Mouse (Mus musculus): ENCODE data around the gene Nfasc. TPM values are rescaled to one million over a fixed set of nuclear protein-coding genes. Genes with fewer than 3 reads are reported as not detected.

Gene Nfasc
- polyA plus RNA-seq, 1 experiment = not detected

DNA sequence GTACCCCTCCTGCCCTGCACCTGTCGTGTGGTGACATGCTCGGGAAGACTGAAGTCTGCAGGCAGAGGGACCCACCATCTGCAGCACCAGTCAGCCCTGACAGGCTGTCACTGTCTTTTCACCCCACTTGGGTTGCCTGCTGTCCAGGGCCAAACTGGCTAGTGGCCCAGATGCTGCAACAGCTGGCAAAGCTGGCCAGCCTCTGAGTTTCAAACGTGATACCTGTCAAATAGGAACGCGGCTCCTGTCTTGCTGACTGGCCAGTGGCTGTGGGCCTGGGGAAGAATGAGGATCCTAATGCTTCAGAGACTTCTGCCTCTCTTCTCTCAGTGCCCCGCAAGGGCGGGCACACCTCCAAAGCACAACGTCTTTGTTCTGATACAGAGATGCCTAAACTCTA, 197.8 kb downstream of the Nfasc start:
- H3K4me3 ChIP-seq (replicated peaks) = no peak overlapping the region
- H3K36me3 ChIP-seq (ENCODE audit: control insufficient read depth) = no peaks in the 10 kb centered on the region
- H3K9me3 ChIP-seq (ENCODE audit: control insufficient read depth, low read length) = no peaks in the 10 kb centered on the region
- TF ChIP-seq GATA1 (IDR thresholded peaks at IDR 0.05; ENCODE audit: low read length) (no peak), TAL1 (IDR thresholded peaks at IDR 0.05; ENCODE audit: low read length) (no peak)
- H3K4me1 ChIP-seq (ENCODE audit: control insufficient read depth) = no peaks in the 10 kb centered on the region
- peaks cover 57% of the 10 kb centered on the region for H3K27me3 ChIP-seq (ENCODE audit: control insufficient read depth)

DNA sequence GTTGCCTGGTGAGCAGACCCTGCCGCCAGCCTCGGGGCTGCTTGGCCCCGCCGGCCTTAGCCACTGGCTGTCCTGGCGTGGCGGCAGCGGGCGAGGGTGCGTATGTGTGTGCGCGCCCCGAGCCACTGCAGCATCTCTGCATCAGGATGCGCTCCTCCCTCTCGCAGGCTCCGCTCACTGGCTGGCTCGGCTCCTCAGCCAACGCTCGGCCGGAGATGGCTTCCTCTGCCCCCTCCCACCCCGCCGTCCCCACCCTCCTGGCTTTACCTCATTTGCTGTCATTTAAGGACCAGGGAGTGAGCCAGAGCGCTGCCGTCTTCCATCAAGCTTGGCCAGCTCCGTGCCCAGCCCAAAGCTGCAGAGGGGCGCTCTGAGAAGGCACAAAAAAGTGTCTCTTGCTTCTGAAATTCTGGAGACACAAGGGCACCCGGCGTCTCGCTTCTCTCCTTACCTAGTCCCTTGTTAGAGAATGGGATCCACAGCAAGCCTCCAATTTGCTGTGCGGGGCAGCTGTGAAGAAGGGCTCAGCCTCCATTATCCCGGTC, 198.8 kb downstream of the Nfasc start, which contains the start of gene Cntn2:
Cntn2 (minus strand) TSS at position 495 of the 545 bp plus-strand sequence.
- no peaks in the 10 kb centered on the region for H3K9me3 ChIP-seq (ENCODE audit: control insufficient read depth, low read length)
- H3K4me1 ChIP-seq (ENCODE audit: control insufficient read depth) = no peaks in the 10 kb centered on the region
- peaks cover 55% of the 10 kb centered on the region for H3K27me3 ChIP-seq (ENCODE audit: control insufficient read depth)
- no peaks in the 10 kb centered on the region for H3K36me3 ChIP-seq (ENCODE audit: control insufficient read depth)
- TF ChIP-seq GATA1 (IDR thresholded peaks at IDR 0.05; ENCODE audit: low read length) = no peak
- TF ChIP-seq TAL1 (IDR thresholded peaks at IDR 0.05; ENCODE audit: low read length) = no peak
- H3K4me3 ChIP-seq (replicated peaks) = no peak within 1 kb of the TSS

DNA sequence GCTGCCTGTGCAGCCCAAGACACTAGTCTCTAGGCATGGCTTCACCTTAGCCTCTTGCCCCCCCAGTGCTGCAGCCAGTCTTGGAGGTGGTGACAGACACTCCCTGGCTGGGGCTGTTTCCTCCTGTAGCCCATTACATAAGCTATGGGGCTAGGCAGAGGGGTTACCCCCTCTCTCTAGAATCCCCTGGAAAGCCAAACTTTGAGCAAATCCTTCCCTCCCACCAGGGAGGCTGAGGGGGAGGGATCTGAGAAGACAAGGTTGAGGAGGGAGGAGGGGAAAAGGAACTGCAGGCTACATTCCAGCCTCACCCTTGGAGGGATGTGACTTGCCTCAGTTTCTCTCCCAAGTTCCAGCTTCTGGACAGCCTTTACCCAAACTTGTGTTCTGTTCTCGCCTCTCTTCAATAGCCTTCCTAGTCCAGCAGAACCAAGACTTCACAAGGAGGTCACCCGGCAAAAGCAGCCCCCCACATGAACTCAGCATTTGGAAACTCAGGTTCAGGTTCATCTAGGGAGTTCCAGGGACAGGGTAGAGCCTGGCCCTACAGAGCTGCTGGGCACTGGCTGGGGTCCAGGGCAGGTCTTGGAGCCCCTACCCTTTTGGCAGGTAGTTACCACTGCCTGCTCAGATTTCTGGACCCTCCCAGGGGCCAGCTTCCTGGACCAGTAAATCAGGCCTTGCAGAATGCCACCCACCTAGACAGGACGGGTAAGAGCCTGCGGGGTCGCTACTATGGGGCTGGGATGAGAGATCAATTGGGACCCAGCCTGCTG, 199.6 kb downstream of the Nfasc start:
- TF ChIP-seq GATA1 (IDR thresholded peaks at IDR 0.05; ENCODE audit: low read length) (no peak), TAL1 (IDR thresholded peaks at IDR 0.05; ENCODE audit: low read length) (no peak)
- H3K36me3 ChIP-seq (ENCODE audit: control insufficient read depth) = no peaks in the 10 kb centered on the region
- no peaks in the 10 kb centered on the region for H3K9me3 ChIP-seq (ENCODE audit: control insufficient read depth, low read length)
- H3K4me1 ChIP-seq (ENCODE audit: control insufficient read depth) = no peaks in the 10 kb centered on the region
- no peak overlapping the region for H3K4me3 ChIP-seq (replicated peaks)
- H3K27me3 ChIP-seq (ENCODE audit: control insufficient read depth) = peaks cover 54% of the 10 kb centered on the region

DNA sequence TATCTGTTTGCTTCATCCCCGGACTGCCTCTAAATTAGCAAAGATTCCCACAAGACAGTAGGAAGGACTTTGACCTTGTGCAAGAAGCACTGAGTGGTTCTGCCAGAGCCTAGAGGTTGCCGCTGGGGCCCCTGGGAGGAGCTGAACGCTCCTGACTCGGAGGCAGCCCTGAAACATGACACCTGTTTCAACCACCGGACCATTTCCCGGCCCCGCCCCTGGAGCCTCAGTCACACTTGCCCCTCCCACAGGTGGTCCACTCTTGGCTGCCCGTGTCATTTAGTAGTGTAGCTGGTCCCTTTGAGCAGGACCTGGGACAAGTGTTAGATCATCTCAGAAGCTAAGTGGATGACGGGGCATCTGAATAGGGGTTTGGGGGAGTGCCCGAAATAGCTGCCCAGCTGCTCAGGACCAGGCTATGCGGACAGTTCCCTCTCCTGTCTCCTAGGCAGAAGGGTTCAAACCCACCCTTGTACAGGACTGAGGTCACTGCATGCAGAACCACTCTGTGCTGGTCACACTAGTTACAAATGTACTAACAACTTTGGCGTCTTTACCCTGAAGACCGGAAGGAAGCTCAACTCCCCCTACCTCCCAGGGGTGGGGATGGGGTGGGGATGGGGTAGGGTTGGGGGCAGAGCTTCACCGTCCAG, 200.3 kb downstream of the Nfasc start:
- no peaks in the 10 kb centered on the region for H3K4me1 ChIP-seq (ENCODE audit: control insufficient read depth)
- H3K36me3 ChIP-seq (ENCODE audit: control insufficient read depth) = no peaks in the 10 kb centered on the region
- H3K4me3 ChIP-seq (replicated peaks) = no peak overlapping the region
- H3K27me3 ChIP-seq (ENCODE audit: control insufficient read depth) = peaks cover 54% of the 10 kb centered on the region
- TF ChIP-seq GATA1 (IDR thresholded peaks at IDR 0.05; ENCODE audit: low read length) (no peak), TAL1 (IDR thresholded peaks at IDR 0.05; ENCODE audit: low read length) (no peak)
- H3K9me3 ChIP-seq (ENCODE audit: control insufficient read depth, low read length) = no peaks in the 10 kb centered on the region

DNA sequence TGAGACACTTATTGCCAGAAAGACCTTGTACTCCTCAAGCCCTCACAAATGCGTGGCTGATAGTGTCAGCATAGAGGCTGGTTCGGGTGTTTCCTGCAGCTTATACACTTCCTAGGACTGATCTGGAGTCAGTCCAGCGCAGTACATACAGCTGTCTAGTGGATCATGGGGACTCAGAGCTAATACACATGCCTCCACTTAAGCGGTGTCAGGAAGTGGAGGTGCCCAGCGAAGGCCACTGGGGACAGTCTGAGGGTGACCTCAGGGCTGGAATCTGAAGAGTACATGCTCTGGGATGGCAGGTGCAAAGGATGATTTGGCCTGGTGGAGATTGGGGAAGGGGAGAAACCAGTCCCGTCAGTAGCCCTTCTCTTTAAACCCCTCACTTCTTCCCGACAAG, 200.9 kb downstream of the Nfasc start:
- TF ChIP-seq TAL1 (IDR thresholded peaks at IDR 0.05; ENCODE audit: low read length) (no peak), GATA1 (IDR thresholded peaks at IDR 0.05; ENCODE audit: low read length) (no peak)
- Histone ChIP-seq H3K27me3 (ENCODE audit: control insufficient read depth) (peaks cover 54% of the 10 kb centered on the region), H3K4me3 (replicated peaks) (no peak overlapping the region), H3K9me3 (ENCODE audit: control insufficient read depth, low read length) (no peaks in the 10 kb centered on the region), H3K36me3 (ENCODE audit: control insufficient read depth) (no peaks in the 10 kb centered on the region), H3K4me1 (ENCODE audit: control insufficient read depth) (no peaks in the 10 kb centered on the region)

DNA sequence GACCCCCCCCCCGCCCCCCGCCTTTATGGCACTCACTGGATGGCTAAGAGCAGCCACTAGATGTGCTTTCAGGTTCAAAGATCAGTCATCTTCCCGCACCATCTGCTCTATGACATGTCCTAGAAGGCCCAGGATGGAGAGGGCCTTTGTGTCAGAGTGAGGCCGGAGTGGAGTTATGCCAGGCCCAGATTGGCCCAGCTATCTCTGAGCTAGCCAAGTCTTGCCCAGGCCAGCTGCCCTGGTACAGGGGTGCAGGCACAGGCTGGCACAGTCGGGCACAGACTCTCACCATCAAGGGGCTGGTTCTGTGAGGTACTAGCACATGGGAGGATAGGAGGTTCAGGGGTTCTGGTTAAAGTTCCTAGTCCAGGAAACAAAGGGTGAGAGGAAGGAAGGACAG, 203.9 kb downstream of the Nfasc start:
- Histone ChIP-seq H3K27me3 (ENCODE audit: control insufficient read depth) (peaks cover 39% of the 10 kb centered on the region), H3K9me3 (ENCODE audit: control insufficient read depth, low read length) (no peaks in the 10 kb centered on the region), H3K36me3 (ENCODE audit: control insufficient read depth) (no peaks in the 10 kb centered on the region), H3K4me1 (ENCODE audit: control insufficient read depth) (no peaks in the 10 kb centered on the region), H3K4me3 (replicated peaks) (no peak overlapping the region)
- no peak for TF ChIP-seq TAL1 (IDR thresholded peaks at IDR 0.05; ENCODE audit: low read length)
- TF ChIP-seq GATA1 (IDR thresholded peaks at IDR 0.05; ENCODE audit: low read length) = no peak

DNA sequence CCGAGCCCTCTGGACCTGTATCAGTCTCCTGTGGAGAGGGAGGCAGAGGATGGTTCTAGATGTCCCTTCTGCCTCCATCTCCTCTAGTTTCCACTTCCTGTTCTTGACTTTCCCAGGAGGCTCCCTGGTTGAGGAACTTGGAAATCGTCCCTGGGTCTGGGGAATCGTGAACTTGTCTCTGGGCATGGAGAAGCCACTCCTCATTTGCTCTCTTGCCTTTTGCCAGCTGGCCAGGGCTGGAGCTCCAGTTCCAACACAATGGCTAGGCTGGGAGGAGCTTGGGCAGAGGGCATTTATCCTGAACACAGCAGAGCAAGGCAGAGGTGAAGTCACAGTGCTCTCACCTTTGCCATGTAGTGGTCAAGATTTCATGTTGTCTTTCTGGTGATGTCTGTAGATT, 205.2 kb downstream of the Nfasc start:
- TF ChIP-seq TAL1 (IDR thresholded peaks at IDR 0.05; ENCODE audit: low read length) (no peak), GATA1 (IDR thresholded peaks at IDR 0.05; ENCODE audit: low read length) (no peak)
- H3K36me3 ChIP-seq (ENCODE audit: control insufficient read depth) = no peaks in the 10 kb centered on the region
- no peaks in the 10 kb centered on the region for H3K4me1 ChIP-seq (ENCODE audit: control insufficient read depth)
- H3K4me3 ChIP-seq (replicated peaks) = no peak overlapping the region
- H3K27me3 ChIP-seq (ENCODE audit: control insufficient read depth) = peaks cover 26% of the 10 kb centered on the region
- no peaks in the 10 kb centered on the region for H3K9me3 ChIP-seq (ENCODE audit: control insufficient read depth, low read length)

DNA sequence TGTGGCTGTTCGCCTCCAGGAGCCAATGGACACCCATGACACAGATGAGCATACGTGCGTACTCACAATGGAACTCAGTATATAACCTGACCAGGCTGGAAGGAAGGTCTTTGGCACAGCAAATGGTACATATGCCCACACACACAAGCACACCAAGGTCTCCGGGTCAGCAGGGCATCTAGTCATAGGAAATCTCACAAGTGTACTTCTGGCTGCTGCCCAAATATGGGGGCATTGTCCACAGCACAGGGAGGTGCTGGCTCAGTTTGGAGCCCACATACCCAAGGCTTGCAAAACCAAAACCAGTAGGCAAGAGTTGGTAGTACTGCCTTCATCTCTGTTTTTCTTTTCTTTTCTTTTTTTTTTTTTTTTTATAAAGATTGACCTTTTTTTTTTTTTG, 206.1 kb downstream of the Nfasc start:
- Histone ChIP-seq H3K36me3 (ENCODE audit: control insufficient read depth) (no peaks in the 10 kb centered on the region), H3K27me3 (ENCODE audit: control insufficient read depth) (peaks cover 17% of the 10 kb centered on the region)
- TF ChIP-seq TAL1 (IDR thresholded peaks at IDR 0.05; ENCODE audit: low read length) (no peak), GATA1 (IDR thresholded peaks at IDR 0.05; ENCODE audit: low read length) (no peak)

DNA sequence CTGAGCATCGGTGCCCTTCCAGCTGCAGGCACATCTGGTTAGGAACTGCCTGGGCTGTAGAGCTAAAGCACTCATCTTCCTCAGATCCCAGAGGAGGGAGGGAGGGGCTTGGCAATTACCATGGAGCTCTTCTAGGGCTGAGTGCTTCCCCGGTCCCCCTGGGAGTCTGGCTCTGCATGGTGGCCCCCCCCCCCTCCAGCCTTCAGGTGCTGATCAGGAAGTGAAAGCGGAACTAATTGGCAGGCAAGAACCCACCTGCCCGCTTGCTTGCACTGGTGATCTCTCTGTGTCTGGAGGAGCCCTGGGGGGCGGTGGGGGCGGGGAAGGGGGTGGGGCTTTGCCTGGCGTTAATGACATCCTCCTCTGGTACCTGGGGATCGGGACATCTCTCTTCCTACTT, 207.8 kb downstream of the Nfasc start:
- H3K4me3 ChIP-seq (replicated peaks) = no peak overlapping the region
- no peaks in the 10 kb centered on the region for H3K36me3 ChIP-seq (ENCODE audit: control insufficient read depth)
- no peak for TF ChIP-seq GATA1 (IDR thresholded peaks at IDR 0.05; ENCODE audit: low read length)
- no peak for TF ChIP-seq TAL1 (IDR thresholded peaks at IDR 0.05; ENCODE audit: low read length)
- H3K27me3 ChIP-seq (ENCODE audit: control insufficient read depth) = peaks cover 4% of the 10 kb centered on the region
- no peaks in the 10 kb centered on the region for H3K9me3 ChIP-seq (ENCODE audit: control insufficient read depth, low read length)
- H3K4me1 ChIP-seq (ENCODE audit: control insufficient read depth) = no peaks in the 10 kb centered on the region

More for the DNA sequence above, 206.1 kb downstream of the Nfasc start:
- no peak overlapping the region for H3K4me3 ChIP-seq (replicated peaks)
- H3K4me1 ChIP-seq (ENCODE audit: control insufficient read depth) = no peaks in the 10 kb centered on the region
- no peaks in the 10 kb centered on the region for H3K9me3 ChIP-seq (ENCODE audit: control insufficient read depth, low read length)

Data from erythroblast, embryonic 14.5 days (primary cell).